Mouse (Mus musculus): ENCODE results near the gene Zdhhc5. TPM values are rescaled to one million over a fixed set of nuclear protein-coding genes. Genes with fewer than 3 reads are reported as not detected.
A peak's percentile ranks its signal among the peaks of the same experiment; 100 is the strongest.
"Not testable (repeated sequence)": the region's sequence is repeated elsewhere in the genome, so short reads cannot be mapped to it uniquely, and the experiment has no call there.

The Zdhhc5 gene
- total RNA-seq, 4 experiments from 2014 or later = 58.8 to 72.1 (median 62.7) TPM

- no peak for DNase-seq
These were observed 19.4 kb upstream of the Zdhhc5 start for GRCm38 (mm10) chr2:84734351-84734864.

- DNase-seq = peak; percentile 60
These were observed 18.8 kb upstream of the Zdhhc5 start, which contains the start of gene Ypel4 for GRCm38 (mm10) chr2:84733579-84734300. Gene Ypel4 (plus strand): TSS chr2:84734058.

- DNase-seq = no peak
These were observed 17.4 kb upstream of the Zdhhc5 start for GRCm38 (mm10) chr2:84732394-84732793.

GRCm38 (mm10) chr2:84731206-84731605 is 16.2 kb upstream of the Zdhhc5 start:
- no peak for DNase-seq

- not testable (repeated sequence) for DNase-seq
These were observed 13.2 kb upstream of the Zdhhc5 start for GRCm38 (mm10) chr2:84728191-84728590.

GRCm38 (mm10) chr2:84727172-84727858 is 12.3 kb upstream of the Zdhhc5 start, which contains the start of gene Clp1:
Gene Clp1 (minus strand): TSS chr2:84727350.
- peak; percentile 97 for DNase-seq

GRCm38 (mm10) chr2:84726716-84727115 is 11.7 kb upstream of the Zdhhc5 start:
- no peak for DNase-seq

GRCm38 (mm10) chr2:84725770-84726169 is 10.8 kb upstream of the Zdhhc5 start:
- DNase-seq = no peak

- no peak for DNase-seq
These were observed 8.9 kb upstream of the Zdhhc5 start for GRCm38 (mm10) chr2:84723856-84724255.

GRCm38 (mm10) chr2:84721182-84721581 is 6.2 kb upstream of the Zdhhc5 start:
- DNase-seq = no peak

GRCm38 (mm10) chr2:84720718-84721117 is 5.7 kb upstream of the Zdhhc5 start:
- no peak for DNase-seq

GRCm38 (mm10) chr2:84717357-84717756 is 2.4 kb upstream of the Zdhhc5 start:
- DNase-seq = no peak

- DNase-seq = no peak
These were observed 1.7 kb upstream of the Zdhhc5 start for GRCm38 (mm10) chr2:84716423-84717355.

GRCm38 (mm10) chr2:84715562-84716361 is 782 bp upstream of the Zdhhc5 start:
- peak; percentile 89 for DNase-seq

- no peak for DNase-seq
These were observed 564 bp downstream of the Zdhhc5 start for GRCm38 (mm10) chr2:84714422-84714810.

- DNase-seq = no peak
These were observed 3.1 kb downstream of the Zdhhc5 start for GRCm38 (mm10) chr2:84711898-84712297.

- DNase-seq = no peak
These were observed 7.5 kb downstream of the Zdhhc5 start for GRCm38 (mm10) chr2:84707523-84707922.

- DNase-seq = no peak
These were observed 9.7 kb downstream of the Zdhhc5 start for GRCm38 (mm10) chr2:84705295-84705694.

- DNase-seq = no peak
These were observed 10.7 kb downstream of the Zdhhc5 start for GRCm38 (mm10) chr2:84704329-84704728.

- no peak for DNase-seq
These were observed 11.5 kb downstream of the Zdhhc5 start for GRCm38 (mm10) chr2:84703497-84703896.

- no peak for DNase-seq
These were observed 19.8 kb downstream of the Zdhhc5 start for GRCm38 (mm10) chr2:84695007-84695695.

Measured in adrenal gland, adult 8-10 months (tissue).